In the genomic region with DNA sequence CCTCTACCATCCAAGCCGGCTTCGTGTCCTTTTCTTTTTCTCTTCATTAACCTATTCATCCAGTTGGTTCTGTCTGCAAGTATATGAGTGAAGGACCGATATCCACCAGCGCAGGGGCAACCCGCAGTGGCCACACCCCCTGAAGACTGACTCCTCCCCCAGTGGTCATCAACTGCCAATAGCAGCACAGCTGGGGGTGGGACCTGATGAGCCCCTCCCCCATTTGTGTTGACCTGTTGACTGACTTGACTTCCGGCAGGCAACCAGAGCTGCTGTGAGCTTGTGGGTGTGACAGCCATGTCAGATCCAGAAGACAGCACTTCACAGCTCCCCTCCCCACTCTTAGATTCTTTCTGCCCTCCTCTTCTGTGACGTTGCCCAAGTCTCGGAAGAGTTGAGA, we compare ENCODE assay signal across 28 mouse cellular contexts. TPM values are rescaled to one million over a fixed set of nuclear protein-coding genes. Genes with fewer than 3 reads are reported as not detected.
A peak's percentile ranks its signal among the peaks of the same experiment; 100 is the strongest.
DNase-seq lines count a peak whose midpoint lies in the region; ATAC-seq lines count a peak whose summit lies in the region.
"Had no signal": no experiment of that assay in that cellular context is flagged by ENCODE, and none has a peak within 500 bp of the region (broad histone marks: within the 10 kb centered on the region; RNA-seq: fewer than 3 reads in every experiment).

No protein-coding gene starts in this region.

- no peak overlapping the region for H3K9ac ChIP-seq in midbrain, embryonic 11.5 days (ENCODE audit: low read length)
- no peak overlapping the region for H3K9ac ChIP-seq in midbrain, embryonic 15.5 days
- no peak overlapping the region for H3K9ac ChIP-seq in hindbrain, embryonic 11.5 days (ENCODE audit: low read depth, low read length)
- H3K9ac ChIP-seq: embryonic facial prominence, embryonic 12.5 days; embryonic facial prominence, embryonic 15.5 days; forebrain, postnatal 0 days; heart, embryonic 15.5 days; hindbrain, embryonic 15.5 days had no signal

- DNase-seq in midbrain, embryonic 11.5 days (ENCODE audit: low spot score, missing footprints) = peak; percentile 37
- peak; percentile 52 for DNase-seq in WW6 (ENCODE audit: low read depth, low spot score)
- DNase-seq in testis, postnatal 10 days (ENCODE audit: low spot score) = peak; percentile 53
- DNase-seq in adrenal gland, adult 2 months = no peak
- no peak for DNase-seq in spleen, postnatal 14 days (ENCODE audit: low spot score in 2 of 2)
- DNase-seq in hindbrain, embryonic 11.5 days (ENCODE audit: low spot score) = no peak
- DNase-seq: adrenal gland, postnatal 14 days; B cell, adult 2 months; cerebellum, adult 11 months; cerebellum, adult 2 months; cerebellum, adult 9-11 months; cerebellum, postnatal 25 days; forebrain, postnatal 0 days; gastrocnemius, adult 2 months; gastrocnemius, postnatal 14 days; heart, postnatal 10 days; heart, postnatal 36 days had no signal

- no peak for ATAC-seq in midbrain, embryonic 11.5 days (ENCODE audit: low FRiP score)
- no peak for ATAC-seq in midbrain, embryonic 15.5 days (replicated peaks)
- no peak for ATAC-seq in hindbrain, embryonic 11.5 days (ENCODE audit: low FRiP score)
- ATAC-seq: forebrain, embryonic 14.5 days; forebrain, postnatal 0 days; Patski had no signal

- no peak overlapping the region for H3K4me2 ChIP-seq in midbrain, embryonic 11.5 days
- no peak overlapping the region for H3K4me2 ChIP-seq in midbrain, embryonic 15.5 days
- no peak overlapping the region for H3K4me2 ChIP-seq in hindbrain, embryonic 11.5 days (replicated peaks; ENCODE audit: low read depth, low read length)
- H3K4me2 ChIP-seq: embryonic facial prominence, embryonic 12.5 days; embryonic facial prominence, embryonic 15.5 days; heart, embryonic 11.5 days; heart, embryonic 15.5 days; hindbrain, embryonic 15.5 days had no signal

- H3K27me3 ChIP-seq in midbrain, embryonic 11.5 days (ENCODE audit: control insufficient read depth, insufficient read depth, low read length) = no peaks in the 10 kb centered on the region
- H3K27me3 ChIP-seq in midbrain, embryonic 15.5 days (replicated peaks) = no peaks in the 10 kb centered on the region
- H3K27me3 ChIP-seq in hindbrain, embryonic 11.5 days (ENCODE audit: control insufficient read depth, insufficient read depth, low read length) = no peaks in the 10 kb centered on the region
- H3K27me3 ChIP-seq: embryonic facial prominence, embryonic 12.5 days; embryonic facial prominence, embryonic 15.5 days; heart, embryonic 15.5 days; hindbrain, embryonic 15.5 days had no signal

- no peaks in the 10 kb centered on the region for H3K4me1 ChIP-seq in midbrain, embryonic 11.5 days (ENCODE audit: control insufficient read depth, insufficient read depth, low read length)
- H3K4me1 ChIP-seq in midbrain, embryonic 15.5 days = no peaks in the 10 kb centered on the region
- no peaks in the 10 kb centered on the region for H3K4me1 ChIP-seq in hindbrain, embryonic 11.5 days (replicated peaks; ENCODE audit: control insufficient read depth, insufficient read depth, low read length)
- H3K4me1 ChIP-seq: embryonic facial prominence, embryonic 12.5 days; embryonic facial prominence, embryonic 15.5 days; heart, embryonic 15.5 days had no signal

- H3K27ac ChIP-seq in midbrain, embryonic 11.5 days (ENCODE audit: low read depth, low read length) = no peak overlapping the region
- H3K27ac ChIP-seq in midbrain, embryonic 15.5 days = no peak overlapping the region
- H3K27ac ChIP-seq in hindbrain, embryonic 11.5 days (ENCODE audit: low read depth, low read length) = no peak overlapping the region
- H3K27ac ChIP-seq: embryonic facial prominence, embryonic 12.5 days; embryonic facial prominence, embryonic 15.5 days; gastrocnemius, adult 2 months; heart, embryonic 15.5 days; hindbrain, embryonic 10.5 days; hindbrain, embryonic 15.5 days had no signal

- 88% methylated on average over 8 of the region's 8 CpGs for WGBS in midbrain, embryonic 11.5 days
- WGBS in midbrain, embryonic 15.5 days = 86% methylated on average over 8 of the region's 8 CpGs
- 82% methylated on average over 8 of the region's 8 CpGs for WGBS in hindbrain, embryonic 11.5 days

- no peaks in the 10 kb centered on the region for H3K9me3 ChIP-seq in midbrain, embryonic 11.5 days (ENCODE audit: control insufficient read depth, low read length)
- no peaks in the 10 kb centered on the region for H3K9me3 ChIP-seq in midbrain, embryonic 15.5 days
- H3K9me3 ChIP-seq in hindbrain, embryonic 11.5 days (ENCODE audit: control insufficient read depth, low read length) = no peaks in the 10 kb centered on the region
- H3K9me3 ChIP-seq: embryonic facial prominence, embryonic 12.5 days; embryonic facial prominence, embryonic 15.5 days; heart, embryonic 15.5 days; hindbrain, embryonic 10.5 days; hindbrain, embryonic 15.5 days had no signal

- no peak overlapping the region for H3K4me3 ChIP-seq in midbrain, embryonic 11.5 days (ENCODE audit: low read depth, low read length)
- H3K4me3 ChIP-seq in midbrain, embryonic 15.5 days = no peak overlapping the region
- H3K4me3 ChIP-seq in hindbrain, embryonic 11.5 days (ENCODE audit: low read depth, low read length) = no peak overlapping the region
- H3K4me3 ChIP-seq: embryonic facial prominence, embryonic 12.5 days; embryonic facial prominence, embryonic 15.5 days; gastrocnemius, adult 2 months; heart, embryonic 15.5 days; hindbrain, embryonic 10.5 days; hindbrain, embryonic 15.5 days had no signal

- H3K36me3 ChIP-seq in midbrain, embryonic 11.5 days (ENCODE audit: control insufficient read depth, insufficient read depth, low read length) = no peaks in the 10 kb centered on the region
- H3K36me3 ChIP-seq in midbrain, embryonic 15.5 days (replicated peaks) = no peaks in the 10 kb centered on the region
- no peaks in the 10 kb centered on the region for H3K36me3 ChIP-seq in hindbrain, embryonic 11.5 days (ENCODE audit: control insufficient read depth, insufficient read depth, low read length)
- H3K36me3 ChIP-seq: embryonic facial prominence, embryonic 12.5 days; embryonic facial prominence, embryonic 15.5 days; G1E; heart, embryonic 15.5 days; hindbrain, embryonic 10.5 days; hindbrain, embryonic 15.5 days had no signal

RNA-seq across cellular contexts. Expression of gene Adgrd1, which starts 19.7 kb away (rescaled TPM):
- polyA plus RNA-seq in midbrain, embryonic 11.5 days (2014; fragmentation: Nextera tagmentation; extraction: Ambion mirVana) = 0.07 and 0.15 TPM in 2 replicates
- 0.18 and 0.26 TPM in 2 replicates for polyA plus RNA-seq in midbrain, embryonic 15.5 days (2015; fragmentation: Nextera tagmentation; extraction: Ambion mirVana)
- total RNA-seq in adrenal gland, adult 2 months (2021) = 1 to 10 TPM; 3.8 to 8.6 TPM
- polyA plus RNA-seq in adrenal gland, adult 2 months (2012; rRNA removed) = 2.4 and 2.5 TPM in 2 replicates
- polyA plus RNA-seq in hindbrain, embryonic 11.5 days (2014; fragmentation: Nextera tagmentation; extraction: Ambion mirVana) = 0.05 and 0.20 TPM in 2 replicates
- polyA plus RNA-seq: forebrain, embryonic 11.5 days; G1E had no signal

Comparison
In these comparisons a context has a peak if more than half of its experiments do, and no peak if none do; other contexts are left out.
1. DNase-seq: peak in midbrain, embryonic 11.5 days (single experiment), WW6 (single experiment) and testis, postnatal 10 days (single experiment); none in adrenal gland, adult 2 months (single experiment), spleen, postnatal 14 days (0 of 2) and hindbrain, embryonic 11.5 days (single experiment).